ENCODE assay signal across 10 mouse cellular contexts in genomic region chr7:82029666-82030065, GRCm38 (mm10). TPM values are rescaled to one million over a fixed set of nuclear protein-coding genes. Genes with fewer than 3 reads are reported as not detected.
A peak's percentile ranks its signal among the peaks of the same experiment; 100 is the strongest.
DNase-seq lines count a peak whose midpoint lies in the region; ATAC-seq and TF ChIP-seq lines count a peak whose summit lies in the region.
"Had no signal": no experiment of that assay in that cellular context is flagged by ENCODE, and none has a peak within 500 bp of the region (broad histone marks: within the 10 kb centered on the region; RNA-seq: fewer than 3 reads in every experiment).

No protein-coding gene starts in this region.

- peak; percentile 57; the same call in 1 of the 2 replicates for ATAC-seq in lung, embryonic 15.5 days (ENCODE audit: borderline replicate concordance, extremely low read depth, low FRiP score, low TSS enrichment)
- ATAC-seq in common myeloid progenitor, adult 5-6 weeks (replicated peaks; ENCODE audit: low read depth, poor library complexity, severe bottlenecking), result 0 out of 2 replicates have a peak, but pooled peaks have one; percentile 25

- TF ChIP-seq CTCF in layer of hippocampus, adult 2 months (conservative IDR thresholded peaks at IDR 0.05), result no peak

- H3K4me3 ChIP-seq in lung, embryonic 15.5 days, result no peak overlapping the region
- no peak overlapping the region for H3K4me3 ChIP-seq in layer of hippocampus, adult 2 months

- H3K27me3 ChIP-seq in lung, embryonic 15.5 days, result no peaks in the 10 kb centered on the region

- H3K27ac ChIP-seq in lung, embryonic 15.5 days, result no peak overlapping the region
- no peak overlapping the region for H3K27ac ChIP-seq in layer of hippocampus, adult 2 months
- H3K27ac ChIP-seq: liver, embryonic 14.5 days had no signal

- H3K4me1 ChIP-seq in lung, embryonic 15.5 days, result peaks cover 7% of the 10 kb centered on the region; the same call in 1 of the 2 replicates

- 32% methylated on average over 9 of the region's 9 CpGs for WGBS in lung, embryonic 15.5 days

- H3K4me2 ChIP-seq in lung, embryonic 15.5 days, result no peak overlapping the region

- no peaks in the 10 kb centered on the region for H3K9me3 ChIP-seq in lung, embryonic 15.5 days

- no peak overlapping the region for H3K9ac ChIP-seq in lung, embryonic 15.5 days
- H3K9ac ChIP-seq: liver, embryonic 14.5 days had no signal

- DNase-seq in lung, postnatal 36 days, result no peak
- peak; percentile 38 for DNase-seq in kidney, adult 18-20 months
- DNase-seq in retina, postnatal 1 day, result peak; percentile 76
- no peak for DNase-seq in layer of hippocampus, adult 9-10 months (ENCODE audit: low spot score)
- no peak for DNase-seq in layer of hippocampus, adult 2 months (ENCODE audit: low spot score in 2 of 2)
- DNase-seq: right cerebral cortex, adult 18-20 months had no signal

- no peaks in the 10 kb centered on the region for H3K36me3 ChIP-seq in lung, embryonic 15.5 days

RNA-seq across cellular contexts. Expression of gene Bnc1, which starts 37.6 kb away (rescaled TPM):
- 1.5 and 1.7 TPM in 2 replicates for polyA plus RNA-seq in lung, embryonic 15.5 days (2015; fragmentation: Nextera tagmentation; extraction: Ambion mirVana)
- not detected in 2 replicates for total RNA-seq in common myeloid progenitor, adult 5-6 weeks (2017)
- under 1 TPM in 1 of 2 experiments, not detected in 1; 0.07 TPM for total RNA-seq in layer of hippocampus, adult 2 months (2021)
- total RNA-seq: hematopoietic stem cell, adult 5-6 weeks had no signal

Comparison
In these comparisons a context has a peak if more than half of its experiments do, and no peak if none do; other contexts are left out.
1. DNase-seq: peak in kidney, adult 18-20 months (single experiment) and retina, postnatal 1 day (single experiment); none in lung, postnatal 36 days (single experiment), layer of hippocampus, adult 9-10 months (single experiment) and layer of hippocampus, adult 2 months (0 of 2).